Mouse (Mus musculus) erythroblast, embryonic 14.5 days (primary cell): ENCODE data around the gene Dars2. TPM values are rescaled to one million over a fixed set of nuclear protein-coding genes. Genes with fewer than 3 reads are reported as not detected.

Source experiments
- H3K27me3 ChIP-seq: 2 replicates; pipeline ENCODE4 v1.6.1; 2012; ENCODE audit warnings: inconsistent platforms; ENCODE audit not compliant: control insufficient read depth
- H3K36me3 ChIP-seq: 2 replicates; pipeline ENCODE4 v1.6.1; 2012; ENCODE audit warnings: mild to moderate bottlenecking, inconsistent platforms; ENCODE audit not compliant: control insufficient read depth
- H3K4me1 ChIP-seq: 2 replicates; pipeline ENCODE4 v1.6.1; 2012; ENCODE audit warnings: inconsistent platforms; ENCODE audit not compliant: control insufficient read depth
- H3K4me3 ChIP-seq: replicated peaks from 2 replicates; pipeline ENCODE3; 2012; ENCODE audit warnings: moderate library complexity, mild to moderate bottlenecking, inconsistent platforms
- H3K9me3 ChIP-seq: 2 replicates; pipeline ENCODE4 v1.6.1; 2012; ENCODE audit warnings: low read length, inconsistent platforms, mixed read lengths; ENCODE audit not compliant: control insufficient read depth
- GATA1 ChIP-seq: IDR thresholded peaks from 2 replicates; pipeline ENCODE4 v1.6.1; 2012; ENCODE audit warnings: low read length, inconsistent platforms, mixed read lengths
- TAL1 ChIP-seq: IDR thresholded peaks from 3 replicates; pipeline ENCODE4 v1.6.1; 2012; ENCODE audit warnings: low read length, inconsistent platforms, mixed read lengths
- polyA plus RNA-seq: library from polyadenylated mRNA; stranded (reverse); fragments of >175 nt; gene quantifications from 2 replicates; pipeline ENCODE4 v1.2.3, GENCODE M21; 2012

The Dars2 gene
- 0.21 and 0.47 TPM in 2 replicates for polyA plus RNA-seq

- Histone ChIP-seq H3K27me3 (no peaks in the 10 kb centered on the region), H3K9me3 (no peaks in the 10 kb centered on the region), H3K36me3 (peaks cover 56% of the 10 kb centered on the region), H3K4me3 (peak within 1 kb of the TSS; percentile 100), H3K4me1 (peaks cover 48% of the 10 kb centered on the region)
- TF ChIP-seq GATA1 = no peak
- TF ChIP-seq TAL1 = no peak
These were observed at the start of gene Dars2, which contains the start of gene Cenpl for GRCm38 (mm10) chr1:161070352-161071271. Dars2 (minus strand) TSS chr1:161070658. Cenpl (plus strand) TSS chr1:161070713.

- peaks cover 3% of the 10 kb centered on the region for H3K36me3 ChIP-seq
- TF ChIP-seq TAL1 (no peak), GATA1 (no peak)
- H3K4me3 ChIP-seq = no peak overlapping the region
- peaks cover 6% of the 10 kb centered on the region for H3K4me1 ChIP-seq
- no peaks in the 10 kb centered on the region for H3K27me3 ChIP-seq
- no peaks in the 10 kb centered on the region for H3K9me3 ChIP-seq
These were observed 44.1 kb upstream of the Dars2 start for GRCm38 (mm10) chr1:161114591-161114990.

- H3K4me1 ChIP-seq = no peaks in the 10 kb centered on the region
- no peak for TF ChIP-seq TAL1
- TF ChIP-seq GATA1 = no peak
- H3K36me3 ChIP-seq = peaks cover 26% of the 10 kb centered on the region
- no peaks in the 10 kb centered on the region for H3K9me3 ChIP-seq
- no peaks in the 10 kb centered on the region for H3K27me3 ChIP-seq
- no peak overlapping the region for H3K4me3 ChIP-seq
These were observed 38.8 kb upstream of the Dars2 start for GRCm38 (mm10) chr1:161109216-161109615.

- Histone ChIP-seq H3K9me3 (no peaks in the 10 kb centered on the region), H3K36me3 (peaks cover 43% of the 10 kb centered on the region), H3K4me3 (no peak overlapping the region), H3K27me3 (no peaks in the 10 kb centered on the region), H3K4me1 (peaks cover 11% of the 10 kb centered on the region)
- TF ChIP-seq TAL1 (no peak), GATA1 (no peak)
These were observed 33.4 kb upstream of the Dars2 start for GRCm38 (mm10) chr1:161103842-161104241.

- peaks cover 51% of the 10 kb centered on the region for H3K36me3 ChIP-seq
- H3K27me3 ChIP-seq = no peaks in the 10 kb centered on the region
- TF ChIP-seq TAL1 = no peak
- no peak for TF ChIP-seq GATA1
- no peak overlapping the region for H3K4me3 ChIP-seq
- peaks cover 11% of the 10 kb centered on the region for H3K4me1 ChIP-seq
- no peaks in the 10 kb centered on the region for H3K9me3 ChIP-seq
These were observed 29.4 kb upstream of the Dars2 start for GRCm38 (mm10) chr1:161099721-161100405.

- Histone ChIP-seq H3K27me3 (no peaks in the 10 kb centered on the region), H3K4me1 (peaks cover 35% of the 10 kb centered on the region), H3K36me3 (peaks cover 99% of the 10 kb centered on the region), H3K4me3 (no peak overlapping the region), H3K9me3 (no peaks in the 10 kb centered on the region)
- no peak for TF ChIP-seq GATA1
These were observed 6.8 kb upstream of the Dars2 start for GRCm38 (mm10) chr1:161077243-161077642.

- H3K4me1 ChIP-seq = peaks cover 36% of the 10 kb centered on the region
- no peak overlapping the region for H3K4me3 ChIP-seq
- H3K36me3 ChIP-seq = peaks cover 91% of the 10 kb centered on the region
- TF ChIP-seq GATA1 (no peak), TAL1 (no peak)
- no peaks in the 10 kb centered on the region for H3K9me3 ChIP-seq
- no peaks in the 10 kb centered on the region for H3K27me3 ChIP-seq
These were observed 5.8 kb upstream of the Dars2 start for GRCm38 (mm10) chr1:161076238-161076637.

GRCm38 (mm10) chr1:161071272-161071620 is 788 bp upstream of the Dars2 start:
- H3K27me3 ChIP-seq = no peaks in the 10 kb centered on the region
- peaks cover 50% of the 10 kb centered on the region for H3K4me1 ChIP-seq
- H3K9me3 ChIP-seq = no peaks in the 10 kb centered on the region
- H3K4me3 ChIP-seq = peak overlapping the region; percentile 100
- peaks cover 59% of the 10 kb centered on the region for H3K36me3 ChIP-seq
- TF ChIP-seq GATA1 (no peak), TAL1 (no peak)

- no peaks in the 10 kb centered on the region for H3K9me3 ChIP-seq
- TF ChIP-seq GATA1 = no peak
- no peak for TF ChIP-seq TAL1
- H3K4me1 ChIP-seq = peaks cover 3% of the 10 kb centered on the region
- no peaks in the 10 kb centered on the region for H3K27me3 ChIP-seq
- peaks cover 65% of the 10 kb centered on the region for H3K36me3 ChIP-seq
- H3K4me3 ChIP-seq = no peak overlapping the region
These were observed 7.1 kb downstream of the Dars2 start for GRCm38 (mm10) chr1:161063351-161063750.
